Mouse (Mus musculus) cortical plate, adult 2 months (tissue): ENCODE data around the gene BC067074. TPM values are rescaled to one million over a fixed set of nuclear protein-coding genes. Genes with fewer than 3 reads are reported as not detected.
"Not testable (repeated sequence)": the region's sequence is repeated elsewhere in the genome, so short reads cannot be mapped to it uniquely, and the experiment has no call there.

Experiments used
- H3K27ac ChIP-seq: fragments of 200-500 bp; 2 replicates; pipeline ENCODE4 v1.5.1; 2012; ENCODE audit warnings: low read length, control low read depth, inconsistent platforms; ENCODE audit not compliant: insufficient read depth
- H3K4me1 ChIP-seq: fragments of 200-500 bp; 2 replicates; pipeline ENCODE4 v1.6.1; 2011; ENCODE audit warnings: low read length; ENCODE audit not compliant: control insufficient read depth, insufficient read depth
- H3K4me3 ChIP-seq: fragments of 200-500 bp; 2 replicates; pipeline ENCODE4 v1.5.1; 2011; ENCODE audit warnings: mild to moderate bottlenecking, low read length, control low read depth; ENCODE audit not compliant: insufficient read depth
- CTCF ChIP-seq: fragments of 200-500 bp; IDR thresholded peaks from 2 replicates; pipeline ENCODE4 v1.5.1; 2011; ENCODE audit warnings: mild to moderate bottlenecking, control low read depth, low read length; ENCODE audit not compliant: insufficient read depth; ENCODE audit errors: extremely low read depth
- POLR2A ChIP-seq: fragments of 200-500 bp; IDR thresholded peaks from 2 replicates; pipeline ENCODE4 v1.6.1; 2011; ENCODE audit warnings: mild to moderate bottlenecking, low read length, control low read depth; ENCODE audit not compliant: insufficient read depth; ENCODE audit errors: extremely low read depth
- polyA plus RNA-seq: library from polyadenylated mRNA; depleted of rRNA; stranded (reverse); fragments of >200 nt; gene quantifications from 2 replicates; pipeline ENCODE4 v1.2.3, GENCODE M21; 2012; rRNA removed

BC067074 gene
- polyA plus RNA-seq: 0.89 and 1.1 TPM in 2 replicates

- Histone ChIP-seq H3K4me1 (no peaks in the 10 kb centered on the region), H3K27ac (no peak within 1 kb of the TSS), H3K4me3 (peak within 1 kb of the TSS; percentile 33; the same call in 1 of the 2 replicates)
- TF ChIP-seq POLR2A (no peak), CTCF (no peak)
Measured at GRCm38 (mm10) chr13:113292975-113293706, at the start of gene BC067074. Gene BC067074, plus strand, starts transcription at chr13:113293159.

DNA sequence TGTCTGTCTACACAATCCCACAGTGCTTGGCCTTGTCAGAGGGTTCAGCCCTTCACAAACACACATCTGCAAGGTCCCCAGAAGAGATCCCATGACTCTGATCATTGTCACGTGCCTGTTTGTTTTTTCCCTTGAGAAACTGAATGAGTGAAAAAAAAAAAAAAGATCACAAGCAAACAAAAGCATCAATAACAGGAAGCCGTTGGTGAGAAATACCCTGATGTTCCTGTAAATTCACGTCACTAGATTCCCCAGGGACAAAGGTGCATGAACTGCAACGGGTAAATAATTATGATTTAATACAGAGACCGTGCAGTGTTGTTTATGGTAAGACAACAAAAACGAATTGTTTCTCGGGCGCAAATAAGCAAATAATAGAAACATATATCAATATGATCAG lies 47.9 kb upstream of the BC067074 start:
- H3K4me3 ChIP-seq: no peak overlapping the region
- TF ChIP-seq POLR2A (no peak), CTCF (no peak)
- no peaks in the 10 kb centered on the region for H3K4me1 ChIP-seq
- no peak overlapping the region for H3K27ac ChIP-seq

DNA sequence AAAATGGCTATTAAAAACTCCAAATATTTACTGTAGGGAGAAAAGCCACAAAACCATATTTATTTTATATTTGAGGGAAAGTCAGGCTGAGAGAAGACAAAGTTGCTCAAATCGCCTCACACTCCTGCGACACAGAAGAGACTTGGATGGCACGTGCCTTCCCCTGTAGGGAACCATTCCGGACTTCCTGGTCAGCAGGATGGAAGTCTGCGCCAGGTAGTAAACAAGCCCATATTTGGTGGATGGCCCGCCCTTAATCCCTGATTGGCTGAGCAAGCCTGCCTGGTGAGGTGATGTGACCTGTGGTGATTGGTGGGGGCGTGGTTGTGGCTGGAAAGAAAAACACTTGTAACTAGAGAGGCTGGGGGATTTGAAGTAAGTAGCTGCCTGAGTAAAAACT lies 40.4 kb upstream of the BC067074 start:
- not testable (repeated sequence) for H3K4me3 ChIP-seq, H3K4me1 ChIP-seq, H3K27ac ChIP-seq

- H3K27ac ChIP-seq: no peak overlapping the region
- no peak for TF ChIP-seq POLR2A
- no peak for TF ChIP-seq CTCF
- no peaks in the 10 kb centered on the region for H3K4me1 ChIP-seq
- H3K4me3 ChIP-seq: no peak overlapping the region
Measured at GRCm38 (mm10) chr13:113256766-113257165, 36.2 kb upstream of the BC067074 start.

- H3K4me3 ChIP-seq: no peak overlapping the region
- H3K27ac ChIP-seq: no peak overlapping the region
- no peaks in the 10 kb centered on the region for H3K4me1 ChIP-seq
- no peak for TF ChIP-seq CTCF
- TF ChIP-seq POLR2A: no peak
Measured at GRCm38 (mm10) chr13:113257190-113257589, 35.8 kb upstream of the BC067074 start.

- H3K4me1 ChIP-seq: no peaks in the 10 kb centered on the region
- no peak for TF ChIP-seq CTCF
- no peak for TF ChIP-seq POLR2A
- no peak overlapping the region for H3K27ac ChIP-seq
- no peak overlapping the region for H3K4me3 ChIP-seq
Measured at GRCm38 (mm10) chr13:113259237-113259636, 33.7 kb upstream of the BC067074 start.

DNA sequence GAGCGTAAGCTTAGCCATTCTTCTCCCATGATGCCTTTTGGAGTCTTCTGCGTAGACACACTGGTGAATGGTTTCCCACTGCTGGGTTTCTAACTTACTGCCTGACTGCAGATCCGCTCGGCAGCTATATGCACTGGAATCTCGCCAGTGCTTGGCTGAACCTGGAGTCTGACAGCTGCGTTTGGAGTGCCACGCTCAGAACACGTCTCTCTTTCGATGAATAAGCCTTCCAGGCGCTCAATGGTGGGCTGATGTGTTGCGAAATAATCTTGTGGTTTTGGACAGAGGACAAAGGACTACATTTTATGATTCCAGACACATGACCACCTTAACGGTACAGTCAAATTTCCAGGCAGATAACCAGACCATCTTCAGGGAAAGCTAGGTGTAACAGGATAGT lies 30.1 kb upstream of the BC067074 start:
- no peak overlapping the region for H3K27ac ChIP-seq
- H3K4me1 ChIP-seq: no peaks in the 10 kb centered on the region
- no peak for TF ChIP-seq CTCF
- TF ChIP-seq POLR2A: no peak
- H3K4me3 ChIP-seq: no peak overlapping the region

- H3K4me3 ChIP-seq: no peak overlapping the region
- TF ChIP-seq CTCF (peak; percentile 64), POLR2A (no peak)
- no peaks in the 10 kb centered on the region for H3K4me1 ChIP-seq
- no peak overlapping the region for H3K27ac ChIP-seq
Measured at GRCm38 (mm10) chr13:113265257-113265656, 27.7 kb upstream of the BC067074 start.

- TF ChIP-seq CTCF: peak; percentile 66
- TF ChIP-seq POLR2A: no peak
- H3K4me1 ChIP-seq: no peaks in the 10 kb centered on the region
- H3K4me3 ChIP-seq: no peak overlapping the region
- no peak overlapping the region for H3K27ac ChIP-seq
Measured at GRCm38 (mm10) chr13:113266495-113266951, 26.4 kb upstream of the BC067074 start.

- Histone ChIP-seq H3K4me1 (no peaks in the 10 kb centered on the region), H3K4me3 (no peak overlapping the region), H3K27ac (no peak overlapping the region)
- TF ChIP-seq POLR2A (no peak), CTCF (no peak)
Measured at GRCm38 (mm10) chr13:113267204-113267603, 25.8 kb upstream of the BC067074 start.
